Mouse (Mus musculus) kidney, adult 2 months (tissue): ENCODE results near the gene Hspa2.

Source experiments
- CTCF ChIP-seq: fragments of 200-500 bp; conservative IDR thresholded peaks from 2 replicates; pipeline ENCODE4 v1.5.1; 2011; ENCODE audit warnings: low read depth, mild to moderate bottlenecking, control low read depth, low read length, moderate library complexity, mixed read lengths; ENCODE audit not compliant: insufficient read depth, insufficient read length
- POLR2A ChIP-seq: fragments of 200-500 bp; IDR thresholded peaks from one replicate; pipeline ENCODE4 v1.6.1; 2011; ENCODE audit warnings: low read depth, low read length, control low read depth

- TF ChIP-seq POLR2A (no peak), CTCF (no peak)
These were observed 33.0 kb upstream of the Hspa2 start for GRCm38 (mm10) chr12:76370831-76371571.
